Mouse (Mus musculus) heart, postnatal 0 days (tissue): ENCODE measurements around the gene Ralgapa1.

Source experiments
- CTCF ChIP-seq: IDR thresholded peaks from 2 replicates; pipeline ENCODE4 v1.5.1; 2016; ENCODE audit warnings: antibody characterized with exemption, control low read depth, low read depth
- EP300 ChIP-seq: IDR thresholded peaks from 2 replicates; pipeline ENCODE4 v1.6.1; 2016; ENCODE audit warnings: antibody characterized with exemption, low read depth

DNA sequence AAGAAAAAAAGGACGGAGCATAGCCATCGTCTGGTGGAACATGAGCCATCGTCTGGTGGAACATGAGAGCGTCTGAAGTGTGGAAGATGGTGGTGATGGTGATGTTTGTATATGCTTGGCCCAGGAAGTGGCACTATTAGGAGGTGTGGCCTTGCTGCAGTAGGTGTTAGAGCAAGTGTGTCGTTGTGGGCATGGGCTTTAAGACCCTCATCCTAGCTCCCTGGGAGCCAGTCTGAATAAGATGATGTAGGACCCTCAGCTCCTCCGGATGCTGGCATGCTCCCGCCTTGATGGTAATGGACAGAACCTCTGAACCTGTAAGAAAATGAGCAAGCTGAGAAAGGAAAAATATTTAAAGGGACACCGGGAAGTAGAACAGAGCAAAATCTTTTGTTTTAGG lies 13.9 kb upstream of the Ralgapa1 start:
- TF ChIP-seq CTCF (no peak), EP300 (no peak)
